Mouse (Mus musculus) olfactory bulb, adult 2 months (tissue): ENCODE results near the gene Fam189a1. TPM values are rescaled to one million over a fixed set of nuclear protein-coding genes. Genes with fewer than 3 reads are reported as not detected.

Experiments
- H3K27ac ChIP-seq: fragments of 200-500 bp; 2 replicates; pipeline ENCODE4 v1.5.1; 2012; ENCODE audit warnings: low read depth, low read length; ENCODE audit not compliant: insufficient read depth
- H3K4me1 ChIP-seq: fragments of 200-500 bp; 2 replicates; pipeline ENCODE4 v1.6.1; 2012; ENCODE audit warnings: low read length; ENCODE audit not compliant: control insufficient read depth, insufficient read depth
- H3K4me3 ChIP-seq: fragments of 200-500 bp; 2 replicates; pipeline ENCODE4 v1.5.1; 2012; ENCODE audit warnings: mild to moderate bottlenecking, low read depth, low read length, moderate library complexity; ENCODE audit not compliant: insufficient read depth
- CTCF ChIP-seq: fragments of 200-500 bp; IDR thresholded peaks from 2 replicates; pipeline ENCODE4 v1.5.1; 2012; ENCODE audit warnings: low read depth, mild to moderate bottlenecking, low read length, moderate library complexity; ENCODE audit not compliant: insufficient read depth
- POLR2A ChIP-seq: fragments of 200-500 bp; IDR thresholded peaks from 2 replicates; pipeline ENCODE4 v1.6.1; 2012; ENCODE audit warnings: mild to moderate bottlenecking, low read depth, low read length, moderate library complexity; ENCODE audit not compliant: insufficient read depth
- WGBS: fragments of 180-500 bp; shearing (Covaris S2); methylation state at CpG from one replicate; pipeline ENCODE4 v1.1.7; 2018; 5-methylcytosine and 5-hydroxymethylcytosine counted together
- polyA plus RNA-seq: library from polyadenylated mRNA; stranded (reverse); fragments of >200 nt; gene quantifications from 2 replicates; pipeline ENCODE4 v1.2.4, GENCODE M21; 2012; ENCODE audit warnings: low replicate concordance; ENCODE audit not compliant: missing spikeins, insufficient read depth, insufficient read length

Gene Fam189a1
- polyA plus RNA-seq, 1 experiment = not detected

DNA sequence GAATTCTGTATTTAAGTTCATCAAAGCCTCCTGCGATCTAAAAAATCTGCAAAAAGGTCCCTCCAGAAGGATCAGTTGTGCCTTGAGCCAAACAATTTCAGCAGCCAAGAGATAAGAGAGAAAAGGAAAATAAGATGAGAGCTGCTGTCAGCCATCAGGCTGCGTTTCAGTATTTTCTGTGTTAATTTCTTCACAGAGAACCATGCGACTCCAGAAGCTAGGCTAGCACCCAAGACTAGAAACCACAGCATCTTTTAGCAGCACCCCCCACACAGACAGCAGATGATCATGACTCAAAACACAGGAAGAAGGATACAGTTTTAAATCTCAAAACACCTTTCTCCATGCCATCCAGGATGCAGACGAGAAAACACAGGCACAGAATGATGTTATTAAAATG is 281.4 kb downstream of the Fam189a1 start:
- TF ChIP-seq POLR2A = no peak
- no peak for TF ChIP-seq CTCF
- Histone ChIP-seq H3K27ac (no peak overlapping the region), H3K4me3 (no peak overlapping the region), H3K4me1 (peaks cover 6% of the 10 kb centered on the region)
- 92% methylated on average over 4 of the region's 4 CpGs for WGBS

DNA sequence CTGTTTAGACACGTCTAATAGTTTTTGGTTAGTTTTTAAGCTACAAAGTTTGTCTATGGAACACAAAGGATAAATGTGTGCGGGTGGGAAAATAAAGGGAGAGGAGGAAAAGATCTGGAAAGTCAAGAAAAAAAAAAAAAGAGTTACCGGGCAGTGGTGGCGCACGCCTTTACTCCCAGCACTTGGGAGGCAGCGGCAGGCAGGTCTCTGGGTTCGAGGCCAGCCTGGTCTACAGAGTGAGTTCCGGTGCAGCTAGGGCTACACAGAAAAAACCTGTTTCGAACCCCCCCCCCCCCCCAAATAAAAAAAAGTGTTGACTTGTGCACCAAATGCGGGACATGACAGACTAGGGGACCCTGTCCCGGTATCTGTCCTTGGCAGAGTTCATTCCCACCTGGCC is 283.1 kb downstream of the Fam189a1 start:
- 29% methylated on average over 11 of the region's 11 CpGs for WGBS
- H3K27ac ChIP-seq = no peak overlapping the region
- H3K4me3 ChIP-seq = peak overlapping the region; percentile 25; the same call in 1 of the 2 replicates
- peaks cover 8% of the 10 kb centered on the region for H3K4me1 ChIP-seq
- no peak for TF ChIP-seq POLR2A
- no peak for TF ChIP-seq CTCF

DNA sequence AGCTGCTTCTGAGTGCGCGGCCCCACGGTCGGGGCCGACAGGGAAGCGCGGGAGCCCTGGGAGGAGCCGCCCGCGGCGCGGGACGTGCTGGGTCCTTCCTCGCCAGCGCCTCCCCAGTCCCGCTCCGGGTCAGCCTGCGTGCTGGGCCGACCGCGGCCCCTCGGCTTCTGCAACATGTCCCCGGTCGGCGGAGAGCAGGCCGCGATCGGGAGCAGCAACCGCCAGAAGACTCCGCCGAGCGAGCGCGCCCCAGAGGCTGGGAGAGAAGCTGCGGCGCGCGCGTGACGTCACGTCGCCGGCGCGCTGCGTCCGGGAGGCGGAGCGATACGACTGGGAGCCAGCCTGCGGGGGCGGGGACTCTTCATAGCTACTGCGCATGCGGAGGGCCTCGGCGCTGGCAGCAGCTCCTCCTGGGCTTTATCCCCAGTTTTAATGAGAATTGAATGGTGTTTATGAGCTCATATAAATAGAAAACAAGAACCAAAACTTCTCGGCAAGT is 283.6 kb downstream of the Fam189a1 start, which contains the start of gene Nsmce3:
Gene Nsmce3 (minus strand): TSS at position 255 of the 499 bp plus-strand sequence.
- WGBS = under 1% methylated on average over 56 of the region's 57 CpGs
- Histone ChIP-seq H3K4me3 (peak within 1 kb of the TSS; percentile 84), H3K4me1 (peaks cover 8% of the 10 kb centered on the region), H3K27ac (peak within 1 kb of the TSS; percentile 59; the same call in 1 of the 2 replicates)
- TF ChIP-seq CTCF (no peak), POLR2A (peak; percentile 96)

DNA sequence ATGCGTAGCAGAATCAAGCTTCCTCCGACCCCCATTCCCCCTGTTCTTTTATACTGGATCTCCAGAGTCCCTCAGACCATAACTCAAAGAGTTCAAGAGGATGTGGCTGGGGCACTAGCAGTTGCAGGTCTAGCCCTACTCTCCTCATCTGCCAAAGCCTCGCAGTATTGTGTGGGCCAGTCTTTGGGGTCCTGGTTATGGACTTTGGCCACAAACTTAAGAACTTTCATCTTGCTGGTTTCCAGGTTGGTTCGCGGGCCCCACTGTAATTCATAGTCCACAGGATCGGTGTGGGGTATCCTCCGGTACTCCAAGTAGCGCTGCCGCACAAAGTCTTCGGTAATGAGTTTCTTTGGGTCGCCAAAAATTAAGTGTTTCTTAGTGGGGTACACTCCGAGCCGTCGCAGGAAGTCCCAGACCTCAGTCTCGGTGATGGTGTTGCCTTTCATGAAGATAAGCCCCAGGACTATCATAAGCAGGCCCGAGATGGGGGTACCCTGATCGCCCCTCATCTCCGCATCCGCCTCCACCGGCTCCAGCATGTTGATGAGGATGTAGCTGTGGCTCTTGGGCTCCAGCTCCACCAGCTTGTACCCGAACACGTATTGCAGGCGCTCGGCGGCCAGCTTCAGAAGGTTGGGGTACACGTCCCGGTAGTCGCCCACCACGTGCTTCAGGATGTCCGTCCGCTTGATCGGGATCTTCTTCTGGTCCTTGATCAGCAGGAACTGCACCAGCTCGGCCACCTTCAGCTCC is 284.2 kb downstream of the Fam189a1 start:
- Histone ChIP-seq H3K27ac (peak overlapping the region; percentile 59; the same call in 1 of the 2 replicates), H3K4me3 (peak overlapping the region; percentile 84), H3K4me1 (peaks cover 8% of the 10 kb centered on the region)
- no peak for TF ChIP-seq POLR2A
- no peak for TF ChIP-seq CTCF
- WGBS = under 1% methylated on average over 33 of the region's 33 CpGs

DNA sequence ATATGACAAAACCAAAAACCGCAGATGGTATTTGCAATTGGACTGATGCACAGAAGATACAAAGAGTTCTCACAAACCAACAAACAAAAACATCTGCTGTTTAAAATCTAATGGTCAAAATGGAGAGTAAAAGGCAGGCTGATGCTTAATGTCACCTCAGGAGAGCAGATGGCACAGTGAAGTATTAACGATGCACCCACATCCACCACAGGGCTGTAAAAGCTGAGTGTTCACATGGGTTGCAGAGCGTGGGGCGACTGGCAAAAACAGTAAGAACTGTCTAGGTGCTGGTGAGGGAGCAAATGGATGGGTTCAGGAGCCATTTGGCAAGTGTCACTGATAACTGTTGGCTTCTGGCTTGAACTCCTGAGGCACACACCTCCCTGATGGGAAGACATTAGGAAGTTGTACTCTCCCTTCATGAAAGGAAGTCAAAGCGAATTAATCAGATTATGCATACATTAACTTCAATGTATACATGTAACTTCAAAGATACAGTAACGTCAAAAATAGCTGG is 286.8 kb downstream of the Fam189a1 start:
- Histone ChIP-seq H3K4me1 (peaks cover 8% of the 10 kb centered on the region), H3K27ac (no peak overlapping the region), H3K4me3 (no peak overlapping the region)
- WGBS = 86% methylated on average over 6 of the region's 6 CpGs
- no peak for TF ChIP-seq CTCF
- TF ChIP-seq POLR2A = no peak

DNA sequence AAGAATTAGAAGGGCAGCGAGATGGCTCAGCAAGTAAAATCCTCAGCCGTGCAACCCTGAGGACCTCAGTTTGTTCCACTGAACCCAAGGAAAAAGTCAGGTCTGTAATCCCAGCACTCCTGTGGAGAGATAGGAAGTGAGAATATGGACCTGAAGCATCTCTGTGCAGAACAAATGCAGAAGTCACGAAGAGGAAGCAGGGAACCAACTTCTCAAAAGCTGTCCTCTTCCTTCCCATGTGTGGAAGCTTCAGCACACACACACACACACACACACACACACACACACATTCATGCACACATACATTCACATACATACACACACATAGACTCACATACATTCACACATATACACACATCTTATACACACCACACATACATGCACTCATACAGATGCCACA is 292.8 kb downstream of the Fam189a1 start:
- Histone ChIP-seq H3K4me3 (no peak overlapping the region), H3K4me1 (no peaks in the 10 kb centered on the region), H3K27ac (no peak overlapping the region)
- no peak for TF ChIP-seq POLR2A
- no peak for TF ChIP-seq CTCF
- 87% methylated on average over 3 of the region's 3 CpGs for WGBS

DNA sequence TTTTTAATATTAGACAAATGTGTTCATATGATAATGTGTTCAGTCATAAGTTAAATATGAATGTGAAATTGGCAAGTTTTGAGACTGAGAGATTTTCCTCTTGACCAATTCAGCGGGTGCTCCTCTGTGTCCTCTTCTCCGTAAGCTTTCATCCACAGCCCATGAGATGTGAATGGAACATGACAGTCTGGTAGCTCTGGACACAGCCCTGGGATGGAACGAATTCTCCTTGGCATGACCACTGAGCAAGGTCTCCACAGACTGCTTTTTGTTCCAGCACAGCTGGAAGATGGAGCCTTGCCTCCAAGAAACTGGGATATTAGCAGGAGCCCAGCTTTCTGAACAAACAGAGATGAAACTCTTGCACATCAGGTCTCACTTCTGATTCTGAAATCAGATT is 293.4 kb downstream of the Fam189a1 start:
- no peaks in the 10 kb centered on the region for H3K4me1 ChIP-seq
- TF ChIP-seq POLR2A (no peak), CTCF (no peak)
- 83% methylated on average over 3 of the region's 3 CpGs for WGBS

GRCm38 (mm10) chr7:64856526-64857082 is 299.8 kb downstream of the Fam189a1 start:
- no peak overlapping the region for H3K4me3 ChIP-seq
- no peaks in the 10 kb centered on the region; the same call in 1 of the 2 replicates for H3K4me1 ChIP-seq
- WGBS = 67% methylated on average over 12 of the region's 12 CpGs
- no peak overlapping the region for H3K27ac ChIP-seq
- TF ChIP-seq POLR2A (no peak), CTCF (no peak)

More for the DNA sequence above, 293.4 kb downstream of the Fam189a1 start:
- H3K27ac ChIP-seq = no peak overlapping the region
- H3K4me3 ChIP-seq = no peak overlapping the region

DNA sequence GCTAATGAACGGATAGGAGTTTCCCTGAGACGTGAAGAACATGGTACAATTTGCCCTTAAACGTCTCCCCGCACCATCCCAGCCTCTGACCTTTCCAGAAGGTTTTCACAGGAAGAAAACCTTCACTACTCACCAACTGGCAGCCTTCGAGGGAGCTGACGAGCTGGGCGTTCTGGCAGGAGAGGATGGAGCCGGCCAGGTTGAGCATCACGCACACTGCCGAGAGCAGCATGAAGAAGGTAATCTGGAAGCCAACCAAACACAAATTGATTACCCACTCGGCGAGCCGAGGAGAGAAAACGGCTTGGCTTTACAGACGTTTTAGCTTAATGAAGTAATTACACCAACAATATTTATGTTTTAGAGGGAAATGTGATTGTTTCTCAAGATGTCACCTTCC is 300.4 kb downstream of the Fam189a1 start:
- Histone ChIP-seq H3K4me3 (peak overlapping the region; percentile 26; the same call in 1 of the 2 replicates), H3K4me1 (no peaks in the 10 kb centered on the region; the same call in 1 of the 2 replicates), H3K27ac (no peak overlapping the region)
- 42% methylated on average over 15 of the region's 15 CpGs for WGBS
- TF ChIP-seq POLR2A = no peak
- TF ChIP-seq CTCF = no peak
